Comparison of ENCODE assay signal across 8 mouse cellular contexts in genomic region chr4:106839254-106839834, GRCm38 (mm10). TPM values are rescaled to one million over a fixed set of nuclear protein-coding genes. Genes with fewer than 3 reads are reported as not detected.
DNase-seq lines count a peak whose midpoint lies in the region; ATAC-seq and TF ChIP-seq lines count a peak whose summit lies in the region.

No protein-coding gene starts in this region.

- H3K9ac ChIP-seq in forebrain, embryonic 12.5 days = peak overlapping the region; percentile 71
- H3K9ac ChIP-seq in midbrain, embryonic 12.5 days (replicated peaks) = peak overlapping the region; percentile 85

- peaks cover 20% of the 10 kb centered on the region for H3K27me3 ChIP-seq in forebrain, embryonic 12.5 days
- peaks cover 20% of the 10 kb centered on the region for H3K27me3 ChIP-seq in midbrain, embryonic 12.5 days

- peak; percentile 72 for DNase-seq in lung, adult 2 months
- DNase-seq in lung, postnatal 10 days = no peak
- peak; percentile 43 for DNase-seq in adrenal gland, postnatal 25 days
- DNase-seq in heart, postnatal 14 days = peak; percentile 57 to 59
- DNase-seq in left cerebral cortex, postnatal 36 days (ENCODE audit: low spot score in 2 of 2) = peak; percentile 56 to 58
- DNase-seq in urinary bladder, postnatal 14 days (ENCODE audit: low spot score) = peak; percentile 35

- no peaks in the 10 kb centered on the region for H3K36me3 ChIP-seq in forebrain, embryonic 12.5 days (replicated peaks)
- no peaks in the 10 kb centered on the region for H3K36me3 ChIP-seq in midbrain, embryonic 12.5 days

- no peak for TF ChIP-seq POLR2A in lung, adult 2 months (IDR thresholded peaks at IDR 0.05; ENCODE audit: borderline replicate concordance, extremely low read depth, low read depth, low read length)

- peak overlapping the region; percentile 72 for H3K4me3 ChIP-seq in lung, adult 2 months (replicated peaks; ENCODE audit: extremely low read depth, low read depth, low read length)
- H3K4me3 ChIP-seq in forebrain, embryonic 12.5 days (replicated peaks) = peak overlapping the region; percentile 50
- H3K4me3 ChIP-seq in midbrain, embryonic 12.5 days = peak overlapping the region; percentile 53

- ATAC-seq in forebrain, embryonic 12.5 days (ENCODE audit: low FRiP score) = no peak
- peak; percentile 55; the same call in 1 of the 2 replicates for ATAC-seq in midbrain, embryonic 12.5 days (ENCODE audit: low FRiP score, low read depth)

- H3K4me2 ChIP-seq in forebrain, embryonic 12.5 days = peak overlapping the region; percentile 89
- H3K4me2 ChIP-seq in midbrain, embryonic 12.5 days (replicated peaks) = peak overlapping the region; percentile 99

- intact Hi-C loops in heart, postnatal 14 days (cut with DNase I) = loop anchor here (1.0 to 10.0 kb wide), 4 partner anchors 149 to 325 kb away; partner anchors contain the start of gene Lexm
- intact Hi-C loops in left cerebral cortex, postnatal 36 days (cut with DNase I) = loop anchor here (1.0 to 10.0 kb wide), 3 partner anchors 149 to 225 kb away; partner anchors contain the start of gene Lexm

- peak overlapping the region; percentile 97 for H3K27ac ChIP-seq in forebrain, embryonic 12.5 days
- H3K27ac ChIP-seq in midbrain, embryonic 12.5 days (replicated peaks) = peak overlapping the region; percentile 99

- no peaks in the 10 kb centered on the region for H3K9me3 ChIP-seq in forebrain, embryonic 12.5 days
- H3K9me3 ChIP-seq in midbrain, embryonic 12.5 days = no peaks in the 10 kb centered on the region

- no peak for TF ChIP-seq CTCF in lung, adult 2 months (IDR thresholded peaks at IDR 0.05; ENCODE audit: insufficient read depth, low read length)

- peaks cover 12% of the 10 kb centered on the region for H3K4me1 ChIP-seq in lung, adult 2 months (ENCODE audit: control insufficient read depth, insufficient read depth, low read length)
- peaks cover 62% of the 10 kb centered on the region for H3K4me1 ChIP-seq in forebrain, embryonic 12.5 days
- peaks cover 55% of the 10 kb centered on the region for H3K4me1 ChIP-seq in midbrain, embryonic 12.5 days

- under 1% methylated on average over 32 of the region's 32 CpGs for WGBS in lung, adult 2 months
- 0% methylated on average over 32 of the region's 32 CpGs for whole genome bisulfite sequencing in forebrain, embryonic 12.5 days
- WGBS in midbrain, embryonic 12.5 days = under 1% methylated on average over 31 of the region's 32 CpGs

RNA-seq across cellular contexts. Expression of gene Acot11, which starts 34.5 kb away (rescaled TPM):
- polyA plus RNA-seq in lung, adult 2 months (2012; rRNA removed) = 9.8 and 18.6 TPM in 2 replicates
- total RNA-seq in adrenal gland, postnatal 25 days (2021) = 32.5 and 50.9 TPM in 2 replicates
- 1.4 TPM in 2 replicates for polyA plus RNA-seq in forebrain, embryonic 12.5 days (2016; fragmentation: Nextera tagmentation; extraction: Ambion mirVana)
- total RNA-seq in heart, postnatal 14 days (2021) = 10 to 100 TPM; 27.8 to 30.3 TPM
- total RNA-seq in left cerebral cortex, postnatal 36 days (2021) = 10 to 100 TPM; 43.0 to 51.2 TPM
- polyA plus RNA-seq in midbrain, embryonic 12.5 days (2016; fragmentation: Nextera tagmentation; extraction: Ambion mirVana) = 1.5 and 1.6 TPM in 2 replicates
